Mouse (Mus musculus): ENCODE data around the gene Ddx39. TPM values are rescaled to one million over a fixed set of nuclear protein-coding genes. Genes with fewer than 3 reads are reported as not detected.

Ddx39 gene
- polyA plus RNA-seq, 1 experiment from 2014 or later = 251 TPM

GRCm38 (mm10) chr8:83695351-83696106, 19.4 kb upstream of the Ddx39 start:
- ATAC-seq (replicated peaks; ENCODE audit: low FRiP score) = no peak
- WGBS = 92% methylated on average over 12 of the region's 17 CpGs
- Histone ChIP-seq H3K4me3 (ENCODE audit: low read depth, low read length) (no peak overlapping the region), H3K27ac (ENCODE audit: low read depth, low read length) (no peak overlapping the region), H3K36me3 (ENCODE audit: control insufficient read depth, insufficient read depth, low read length) (no peaks in the 10 kb centered on the region; the same call in 1 of the 2 replicates), H3K4me2 (ENCODE audit: low read depth, low read length, severe bottlenecking) (no peak overlapping the region), H3K27me3 (ENCODE audit: control insufficient read depth, insufficient read depth, low read length) (no peaks in the 10 kb centered on the region), H3K4me1 (replicated peaks; ENCODE audit: control insufficient read depth, insufficient read depth, low read length) (peaks cover 1% of the 10 kb centered on the region; the same call in 1 of the 2 replicates), H3K9ac (ENCODE audit: low read length) (no peak overlapping the region), H3K9me3 (ENCODE audit: control insufficient read depth, low read length) (no peaks in the 10 kb centered on the region)
- no peak for DNase-seq (ENCODE audit: low spot score)

GRCm38 (mm10) chr8:83697374-83698220, 17.4 kb upstream of the Ddx39 start:
- Histone ChIP-seq H3K4me3 (ENCODE audit: low read depth, low read length) (peak overlapping the region; percentile 92), H3K4me1 (replicated peaks; ENCODE audit: control insufficient read depth, insufficient read depth, low read length) (peaks cover 1% of the 10 kb centered on the region; the same call in 1 of the 2 replicates), H3K27me3 (ENCODE audit: control insufficient read depth, insufficient read depth, low read length) (no peaks in the 10 kb centered on the region), H3K4me2 (ENCODE audit: low read depth, low read length, severe bottlenecking) (peak overlapping the region; percentile 95), H3K9me3 (ENCODE audit: control insufficient read depth, low read length) (no peaks in the 10 kb centered on the region), H3K36me3 (ENCODE audit: control insufficient read depth, insufficient read depth, low read length) (no peaks in the 10 kb centered on the region), H3K9ac (ENCODE audit: low read length) (peak overlapping the region; percentile 93; the same call in 1 of the 2 replicates), H3K27ac (ENCODE audit: low read depth, low read length) (no peak overlapping the region)
- WGBS = 62% methylated on average over 19 of the region's 19 CpGs
- ATAC-seq (replicated peaks; ENCODE audit: low FRiP score) (no peak), DNase-seq (ENCODE audit: low spot score) (no peak)

- WGBS = 5% methylated on average over 15 of the region's 15 CpGs
- H3K36me3 ChIP-seq (ENCODE audit: control insufficient read depth, insufficient read depth, low read length) = no peaks in the 10 kb centered on the region
- no peak overlapping the region for H3K27ac ChIP-seq (ENCODE audit: low read depth, low read length)
- peak overlapping the region; percentile 95 for H3K4me2 ChIP-seq (ENCODE audit: low read depth, low read length, severe bottlenecking)
- peak overlapping the region; percentile 92 for H3K4me3 ChIP-seq (ENCODE audit: low read depth, low read length)
- no peaks in the 10 kb centered on the region for H3K9me3 ChIP-seq (ENCODE audit: control insufficient read depth, low read length)
- ATAC-seq (replicated peaks; ENCODE audit: low FRiP score) = peak; percentile 25
- no peak for DNase-seq (ENCODE audit: low spot score)
- no peaks in the 10 kb centered on the region for H3K27me3 ChIP-seq (ENCODE audit: control insufficient read depth, insufficient read depth, low read length)
- H3K9ac ChIP-seq (ENCODE audit: low read length) = peak overlapping the region; percentile 93
- peaks cover 1% of the 10 kb centered on the region; the same call in 1 of the 2 replicates for H3K4me1 ChIP-seq (replicated peaks; ENCODE audit: control insufficient read depth, insufficient read depth, low read length)
Observed at GRCm38 (mm10) chr8:83698291-83698660, 16.7 kb upstream of the Ddx39 start.

DNA sequence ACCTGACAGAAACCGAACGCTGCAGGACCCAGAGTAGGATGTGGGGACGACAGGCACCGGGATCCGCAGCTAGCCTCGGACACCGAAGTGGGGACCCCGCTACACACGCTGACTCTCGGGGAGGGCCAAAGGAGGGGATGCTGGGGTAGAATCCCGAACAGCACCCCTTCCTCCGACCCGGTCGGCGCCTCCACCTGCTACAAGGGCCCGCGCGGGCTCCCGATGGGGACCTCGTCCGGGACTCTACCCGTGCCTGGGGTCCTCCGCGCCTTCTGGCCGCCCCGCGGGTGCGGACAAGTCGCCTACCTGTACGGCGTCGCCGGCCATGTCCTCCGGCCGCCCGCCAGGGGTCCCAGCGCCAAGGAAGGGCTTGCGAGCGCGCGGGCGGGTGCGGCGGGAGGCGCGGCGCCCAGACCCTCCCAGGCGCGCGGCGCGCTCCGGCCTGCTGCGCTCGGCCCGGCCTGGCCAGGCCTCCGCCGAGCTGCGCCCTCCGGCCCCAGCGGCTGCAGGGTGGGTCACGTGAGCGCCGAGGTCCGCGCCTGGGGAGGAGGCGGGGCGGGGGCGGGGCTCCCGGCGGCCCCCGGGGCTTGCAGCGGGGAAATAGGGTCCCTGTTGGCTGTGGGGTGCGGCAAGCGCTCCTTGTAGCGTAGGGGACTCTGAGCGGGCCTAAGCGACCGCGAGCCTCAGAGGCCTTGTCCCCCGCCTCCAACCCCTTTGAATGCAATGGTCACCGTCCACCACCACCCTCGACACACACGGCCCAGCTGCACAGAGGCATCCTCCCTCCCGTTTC, 16.1 kb upstream of the Ddx39 start, which contains the start of gene Pkn1:
Pkn1 (minus strand) TSS at position 519 of the 793 bp plus-strand sequence.
- under 1% methylated on average over 49 of the region's 85 CpGs for WGBS
- H3K4me3 ChIP-seq (ENCODE audit: low read depth, low read length) = peak within 1 kb of the TSS; percentile 92
- H3K36me3 ChIP-seq (ENCODE audit: control insufficient read depth, insufficient read depth, low read length) = no peaks in the 10 kb centered on the region
- H3K9ac ChIP-seq (ENCODE audit: low read length) = peak within 1 kb of the TSS; percentile 93
- ATAC-seq (replicated peaks; ENCODE audit: low FRiP score) = peak; percentile 94
- H3K4me2 ChIP-seq (ENCODE audit: low read depth, low read length, severe bottlenecking) = peak within 1 kb of the TSS; percentile 95
- DNase-seq (ENCODE audit: low spot score) = peak; percentile 92
- H3K27me3 ChIP-seq (ENCODE audit: control insufficient read depth, insufficient read depth, low read length) = no peaks in the 10 kb centered on the region
- no peaks in the 10 kb centered on the region for H3K9me3 ChIP-seq (ENCODE audit: control insufficient read depth, low read length)
- H3K4me1 ChIP-seq (replicated peaks; ENCODE audit: control insufficient read depth, insufficient read depth, low read length) = peaks cover 1% of the 10 kb centered on the region; the same call in 1 of the 2 replicates
- H3K27ac ChIP-seq (ENCODE audit: low read depth, low read length) = peak within 1 kb of the TSS; percentile 51

GRCm38 (mm10) chr8:83699566-83699965, 15.4 kb upstream of the Ddx39 start:
- Histone ChIP-seq H3K36me3 (ENCODE audit: control insufficient read depth, insufficient read depth, low read length) (no peaks in the 10 kb centered on the region), H3K4me1 (replicated peaks; ENCODE audit: control insufficient read depth, insufficient read depth, low read length) (peaks cover 1% of the 10 kb centered on the region; the same call in 1 of the 2 replicates), H3K4me2 (ENCODE audit: low read depth, low read length, severe bottlenecking) (peak overlapping the region; percentile 95), H3K9ac (ENCODE audit: low read length) (peak overlapping the region; percentile 93), H3K27ac (ENCODE audit: low read depth, low read length) (peak overlapping the region; percentile 51), H3K9me3 (ENCODE audit: control insufficient read depth, low read length) (no peaks in the 10 kb centered on the region), H3K4me3 (ENCODE audit: low read depth, low read length) (peak overlapping the region; percentile 92), H3K27me3 (ENCODE audit: control insufficient read depth, insufficient read depth, low read length) (no peaks in the 10 kb centered on the region)
- 49% methylated on average over 9 of the region's 9 CpGs for WGBS
- no peak for ATAC-seq (replicated peaks; ENCODE audit: low FRiP score)
- no peak for DNase-seq (ENCODE audit: low spot score)

- Histone ChIP-seq H3K4me2 (ENCODE audit: low read depth, low read length, severe bottlenecking) (no peak overlapping the region), H3K4me1 (replicated peaks; ENCODE audit: control insufficient read depth, insufficient read depth, low read length) (peaks cover 1% of the 10 kb centered on the region; the same call in 1 of the 2 replicates), H3K36me3 (ENCODE audit: control insufficient read depth, insufficient read depth, low read length) (no peaks in the 10 kb centered on the region), H3K4me3 (ENCODE audit: low read depth, low read length) (no peak overlapping the region), H3K27me3 (ENCODE audit: control insufficient read depth, insufficient read depth, low read length) (no peaks in the 10 kb centered on the region), H3K27ac (ENCODE audit: low read depth, low read length) (no peak overlapping the region), H3K9me3 (ENCODE audit: control insufficient read depth, low read length) (no peaks in the 10 kb centered on the region), H3K9ac (ENCODE audit: low read length) (no peak overlapping the region)
- no peak for ATAC-seq (replicated peaks; ENCODE audit: low FRiP score)
- DNase-seq (ENCODE audit: low spot score) = no peak
- WGBS = 84% methylated on average over 9 of the region's 9 CpGs
Observed at GRCm38 (mm10) chr8:83700423-83701085, 14.4 kb upstream of the Ddx39 start.

GRCm38 (mm10) chr8:83703426-83703825, 11.6 kb upstream of the Ddx39 start:
- no peaks in the 10 kb centered on the region for H3K9me3 ChIP-seq (ENCODE audit: control insufficient read depth, low read length)
- H3K36me3 ChIP-seq (ENCODE audit: control insufficient read depth, insufficient read depth, low read length) = no peaks in the 10 kb centered on the region
- no peak overlapping the region for H3K9ac ChIP-seq (ENCODE audit: low read length)
- H3K4me2 ChIP-seq (ENCODE audit: low read depth, low read length, severe bottlenecking) = no peak overlapping the region
- H3K27me3 ChIP-seq (ENCODE audit: control insufficient read depth, insufficient read depth, low read length) = no peaks in the 10 kb centered on the region
- no peak overlapping the region for H3K4me3 ChIP-seq (ENCODE audit: low read depth, low read length)
- no peak overlapping the region for H3K27ac ChIP-seq (ENCODE audit: low read depth, low read length)
- H3K4me1 ChIP-seq (replicated peaks; ENCODE audit: control insufficient read depth, insufficient read depth, low read length) = peaks cover 1% of the 10 kb centered on the region; the same call in 1 of the 2 replicates
- DNase-seq (ENCODE audit: low spot score) (no peak), ATAC-seq (replicated peaks; ENCODE audit: low FRiP score) (no peak)
- 80% methylated on average over 4 of the region's 4 CpGs for WGBS
